Mouse (Mus musculus) thymus, adult 2 months (tissue): Measurements from ENCODE around the gene Hoxa6. TPM values are rescaled to one million over a fixed set of nuclear protein-coding genes. Genes with fewer than 3 reads are reported as not detected.

Experiments used
- DNase-seq: peaks from one replicate; pipeline ENCODE4 v3.0.0; 2021
- H3K27ac ChIP-seq: fragments of 200-500 bp; 2 replicates; pipeline ENCODE4 v1.5.1; 2012; ENCODE audit warnings: low read length, control low read depth; ENCODE audit not compliant: control insufficient read depth, insufficient read depth
- H3K27me3 ChIP-seq: fragments of 200-500 bp; 2 replicates; pipeline ENCODE4 v1.6.1; 2012; ENCODE audit warnings: mild to moderate bottlenecking, low read length, moderate library complexity, mixed read lengths; ENCODE audit not compliant: control insufficient read depth, insufficient read depth
- H3K36me3 ChIP-seq: fragments of 200-500 bp; 2 replicates; pipeline ENCODE4 v1.6.1; 2012; ENCODE audit warnings: mild to moderate bottlenecking, low read length, moderate library complexity; ENCODE audit not compliant: control insufficient read depth, insufficient read depth
- H3K4me1 ChIP-seq: fragments of 200-500 bp; replicated peaks from 2 replicates; pipeline ENCODE4 v1.6.1; 2012; ENCODE audit warnings: low read length; ENCODE audit not compliant: control insufficient read depth, insufficient read depth
- H3K4me3 ChIP-seq: fragments of 200-500 bp; 2 replicates; pipeline ENCODE4 v1.5.1; 2012; ENCODE audit warnings: mild to moderate bottlenecking, low read length, control low read depth, moderate library complexity; ENCODE audit not compliant: control insufficient read depth, insufficient read depth
- CTCF ChIP-seq: fragments of 200-500 bp; IDR thresholded peaks from 2 replicates; pipeline ENCODE4 v1.5.1; 2012; ENCODE audit warnings: mild to moderate bottlenecking, control low read depth, low read length, moderate library complexity, borderline replicate concordance; ENCODE audit not compliant: control insufficient read depth, poor library complexity, insufficient read depth; ENCODE audit errors: extremely low read depth
- POLR2A ChIP-seq: fragments of 200-500 bp; IDR thresholded peaks from 2 replicates; pipeline ENCODE4 v1.6.1; 2012; ENCODE audit warnings: mild to moderate bottlenecking, low read length, control low read depth, moderate library complexity; ENCODE audit not compliant: control insufficient read depth, poor library complexity, insufficient read depth; ENCODE audit errors: extremely low read depth
- WGBS: fragments of 180-500 bp; shearing (Covaris S2); methylation state at CpG from one replicate; pipeline ENCODE4 v1.1.7; 2018; 5-methylcytosine and 5-hydroxymethylcytosine counted together
- polyA plus RNA-seq: library from polyadenylated mRNA; depleted of rRNA; stranded (reverse); fragments of >200 nt; gene quantifications from 2 replicates; pipeline ENCODE4 v1.2.3, GENCODE M21; 2012

Hoxa6 gene
- polyA plus RNA-seq, 1 experiment: 0.39 TPM

GRCm38 (mm10) chr6:52219234-52219942 is 10.9 kb upstream of the Hoxa6 start:
- no peak overlapping the region for H3K27ac ChIP-seq
- H3K27me3 ChIP-seq: peaks cover 25% of the 10 kb centered on the region
- H3K36me3 ChIP-seq: no peaks in the 10 kb centered on the region
- no peak overlapping the region for H3K4me3 ChIP-seq
- DNase-seq: no peak
- H3K4me1 ChIP-seq: peaks cover 11% of the 10 kb centered on the region
- 87% methylated on average over 9 of the region's 9 CpGs for WGBS
- TF ChIP-seq CTCF: no peak
- no peak for TF ChIP-seq POLR2A

DNA sequence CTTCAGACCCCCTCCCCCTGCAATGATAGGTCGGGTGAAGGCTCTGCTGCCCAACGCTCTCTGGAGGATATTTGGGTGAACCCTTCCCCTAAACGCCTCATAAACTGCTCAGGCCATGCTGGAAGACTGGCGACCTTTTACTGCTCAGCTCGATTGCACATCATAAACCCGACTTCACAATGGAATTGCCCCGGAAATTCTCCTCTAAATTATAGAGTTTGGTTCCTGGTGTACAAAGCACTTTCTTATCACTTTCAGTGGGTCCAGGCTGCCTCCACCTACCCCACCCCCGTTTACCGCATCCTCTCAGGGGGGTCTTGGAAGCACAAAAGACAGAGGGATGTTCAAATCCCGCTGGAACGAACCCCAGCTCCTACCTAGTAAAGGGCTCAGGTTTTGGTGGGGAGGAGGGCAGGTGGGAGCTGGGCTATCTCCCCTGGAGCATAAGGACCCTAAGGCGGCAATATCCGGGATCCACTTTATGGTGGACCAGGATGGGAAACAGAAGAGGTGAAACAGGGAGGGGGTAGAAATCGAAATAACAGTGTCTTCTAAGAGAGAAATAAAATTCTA is 10.2 kb upstream of the Hoxa6 start:
- 64% methylated on average over 14 of the region's 14 CpGs for WGBS
- Histone ChIP-seq H3K4me3 (no peak overlapping the region), H3K36me3 (no peaks in the 10 kb centered on the region), H3K27me3 (peaks cover 25% of the 10 kb centered on the region), H3K4me1 (peaks cover 11% of the 10 kb centered on the region), H3K27ac (no peak overlapping the region)
- no peak for DNase-seq
- TF ChIP-seq POLR2A (no peak), CTCF (no peak)

GRCm38 (mm10) chr6:52217895-52218642 is 9.5 kb upstream of the Hoxa6 start:
- H3K4me1 ChIP-seq: peaks cover 12% of the 10 kb centered on the region
- peaks cover 27% of the 10 kb centered on the region for H3K27me3 ChIP-seq
- 27% methylated on average over 23 of the region's 23 CpGs for WGBS
- no peak for DNase-seq
- no peak overlapping the region for H3K27ac ChIP-seq
- peak overlapping the region; percentile 58 for H3K4me3 ChIP-seq
- no peak for TF ChIP-seq POLR2A
- H3K36me3 ChIP-seq: no peaks in the 10 kb centered on the region

DNA sequence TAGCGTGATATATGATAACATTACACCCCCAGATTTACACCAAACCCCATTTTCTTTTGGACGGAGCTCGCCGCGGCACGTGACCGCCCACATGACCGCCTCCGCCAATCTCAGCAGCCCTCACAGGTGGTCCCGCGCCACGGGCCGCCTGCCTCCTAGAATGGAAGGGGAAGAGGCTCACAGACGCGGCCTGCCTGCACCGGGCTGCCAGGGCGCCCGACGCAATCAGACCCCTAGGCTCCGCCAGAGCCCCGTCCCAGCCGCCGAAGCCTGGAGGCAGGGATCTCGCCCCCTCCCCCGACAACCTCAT is 8.9 kb upstream of the Hoxa6 start:
- H3K36me3 ChIP-seq: no peaks in the 10 kb centered on the region
- H3K27ac ChIP-seq: no peak overlapping the region
- peak overlapping the region; percentile 58 for H3K4me3 ChIP-seq
- under 1% methylated on average over 25 of the region's 25 CpGs for WGBS
- H3K27me3 ChIP-seq: peaks cover 27% of the 10 kb centered on the region
- peaks cover 18% of the 10 kb centered on the region for H3K4me1 ChIP-seq
- TF ChIP-seq POLR2A (no peak), CTCF (no peak)
- DNase-seq: peak; percentile 67

DNA sequence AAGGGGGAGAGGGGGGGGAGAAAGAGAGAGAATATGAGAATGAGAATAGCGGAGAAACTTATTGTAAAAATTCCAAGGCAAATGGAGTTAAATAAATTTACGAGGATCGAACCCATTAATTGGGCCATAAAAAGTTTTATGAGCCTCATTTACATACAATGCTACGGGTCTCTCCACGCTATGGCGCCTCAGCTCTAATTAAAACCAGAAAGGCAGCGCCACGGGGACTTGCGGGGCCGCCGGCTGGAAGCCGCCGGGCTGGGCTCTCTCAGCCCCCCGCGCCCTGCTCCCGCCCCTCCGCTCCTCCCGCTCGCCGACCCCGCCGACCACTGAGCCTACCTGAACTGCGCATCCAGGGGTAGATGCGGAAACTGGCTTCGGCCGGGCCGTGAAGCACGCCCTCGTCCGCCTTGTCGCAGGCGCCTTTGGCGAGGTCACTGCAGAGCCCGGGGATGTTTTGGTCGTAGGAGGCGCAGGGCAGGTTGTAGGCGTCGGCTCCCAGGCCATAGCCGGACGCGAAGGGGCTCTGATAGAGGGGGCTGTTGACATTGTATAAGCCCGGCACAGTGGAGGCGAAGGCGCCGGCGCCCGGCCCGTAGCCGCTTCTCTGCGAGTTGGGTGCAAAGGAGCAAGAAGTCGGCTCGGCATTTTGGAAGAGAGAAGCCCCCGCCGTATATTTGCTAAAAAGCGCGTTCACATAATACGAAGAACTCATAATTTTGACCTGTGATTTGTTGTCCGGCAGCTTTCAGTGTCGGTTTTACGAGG is 8.4 kb upstream of the Hoxa6 start:
- under 1% methylated on average over 58 of the region's 60 CpGs for WGBS
- Histone ChIP-seq H3K4me1 (peaks cover 23% of the 10 kb centered on the region), H3K27ac (no peak overlapping the region), H3K4me3 (peak overlapping the region; percentile 58), H3K36me3 (no peaks in the 10 kb centered on the region), H3K27me3 (peaks cover 29% of the 10 kb centered on the region)
- DNase-seq: no peak
- TF ChIP-seq CTCF: no peak
- TF ChIP-seq POLR2A: no peak

DNA sequence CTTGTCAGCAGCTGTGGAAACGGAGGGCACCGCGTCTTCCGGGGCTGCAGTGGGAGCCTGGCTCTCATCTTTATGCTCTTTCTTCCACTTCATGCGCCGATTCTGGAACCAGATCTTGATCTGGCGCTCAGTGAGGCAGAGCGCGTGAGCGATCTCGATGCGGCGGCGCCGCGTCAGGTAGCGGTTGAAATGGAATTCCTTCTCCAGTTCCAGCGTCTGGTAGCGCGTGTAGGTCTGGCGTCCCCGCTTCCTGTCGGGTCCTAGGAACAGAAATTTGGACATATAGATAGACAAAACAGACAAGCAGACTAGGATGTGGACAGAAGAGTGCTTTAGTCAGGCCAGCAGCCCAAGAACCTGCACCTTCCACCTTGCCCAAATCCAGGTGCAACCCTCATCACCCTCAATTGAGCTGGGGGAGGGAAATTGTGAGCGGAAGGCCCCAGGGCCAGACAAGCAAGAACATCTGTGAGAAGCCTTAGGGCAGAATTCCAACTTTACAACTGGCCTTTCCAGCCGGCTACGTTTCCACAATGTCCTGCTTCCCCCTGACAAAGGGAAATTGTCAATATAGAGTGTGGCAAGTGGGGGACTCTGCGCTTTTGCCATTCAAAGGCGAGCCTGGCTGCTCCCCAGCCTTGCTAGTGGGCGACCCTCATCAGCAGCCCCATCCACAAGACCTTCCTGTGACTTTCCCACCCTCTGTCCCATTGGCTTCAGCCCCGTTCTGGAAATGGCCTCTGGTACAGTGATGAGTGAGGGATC is 7.4 kb upstream of the Hoxa6 start:
- Histone ChIP-seq H3K27me3 (peaks cover 30% of the 10 kb centered on the region), H3K4me1 (peaks cover 24% of the 10 kb centered on the region), H3K4me3 (no peak overlapping the region), H3K27ac (no peak overlapping the region), H3K36me3 (no peaks in the 10 kb centered on the region)
- TF ChIP-seq POLR2A (no peak), CTCF (no peak)
- WGBS: 30% methylated on average over 30 of the region's 30 CpGs
- DNase-seq: no peak
